Mouse (Mus musculus): ENCODE measurements around the gene Prnp. TPM values are rescaled to one million over a fixed set of nuclear protein-coding genes. Genes with fewer than 3 reads are reported as not detected.

The Prnp gene
- polyA plus RNA-seq, 1 experiment from 2014 or later, result 20.2 TPM

DNA sequence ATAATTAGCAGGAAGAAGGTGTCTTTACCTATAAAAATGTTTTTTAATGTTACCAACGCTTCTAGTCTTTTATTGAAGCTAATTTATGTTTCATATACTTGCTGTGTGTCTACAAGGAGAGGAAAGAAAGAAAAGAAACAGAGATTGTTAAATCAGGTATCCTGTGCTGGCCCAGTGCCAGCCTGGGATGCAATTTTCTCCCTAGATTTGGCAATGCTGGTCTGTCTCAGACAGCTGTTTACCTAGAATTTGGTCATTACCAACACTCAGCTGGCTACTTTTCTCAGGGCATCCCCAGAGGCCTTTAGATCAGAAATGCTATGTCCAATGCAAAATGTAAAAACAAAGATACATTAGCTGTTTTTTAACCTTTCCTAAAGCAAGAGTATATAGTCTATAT, 36.4 kb upstream of the Prnp start:
- ATAC-seq, result no peak
- H3K27me3 ChIP-seq (ENCODE audit: insufficient read depth, low read length), result no peaks in the 10 kb centered on the region
- WGBS (ENCODE audit: insufficient replicate concordance), result 63% methylated on average over 1 of the region's 1 CpGs
- H3K27ac ChIP-seq (ENCODE audit: low read depth), result no peak overlapping the region
- H3K4me2 ChIP-seq (ENCODE audit: low read depth, low read length), result no peak overlapping the region
- peak; percentile 64 for DNase-seq
- H3K4me1 ChIP-seq (ENCODE audit: insufficient read depth), result peaks cover 3% of the 10 kb centered on the region; the same call in 1 of the 2 replicates
- TF ChIP-seq CTCF (IDR thresholded peaks at IDR 0.05; ENCODE audit: low read depth) (no peak), EP300 (IDR thresholded peaks at IDR 0.05; ENCODE audit: low read depth) (no peak)
- H3K9me3 ChIP-seq (ENCODE audit: low read length), result peaks cover 2% of the 10 kb centered on the region; the same call in 1 of the 2 replicates
- H3K4me3 ChIP-seq (ENCODE audit: low read depth, low read length), result no peak overlapping the region
- H3K36me3 ChIP-seq (replicated peaks; ENCODE audit: insufficient read depth, low read length), result no peaks in the 10 kb centered on the region
- H3K9ac ChIP-seq (replicated peaks), result no peak overlapping the region

DNA sequence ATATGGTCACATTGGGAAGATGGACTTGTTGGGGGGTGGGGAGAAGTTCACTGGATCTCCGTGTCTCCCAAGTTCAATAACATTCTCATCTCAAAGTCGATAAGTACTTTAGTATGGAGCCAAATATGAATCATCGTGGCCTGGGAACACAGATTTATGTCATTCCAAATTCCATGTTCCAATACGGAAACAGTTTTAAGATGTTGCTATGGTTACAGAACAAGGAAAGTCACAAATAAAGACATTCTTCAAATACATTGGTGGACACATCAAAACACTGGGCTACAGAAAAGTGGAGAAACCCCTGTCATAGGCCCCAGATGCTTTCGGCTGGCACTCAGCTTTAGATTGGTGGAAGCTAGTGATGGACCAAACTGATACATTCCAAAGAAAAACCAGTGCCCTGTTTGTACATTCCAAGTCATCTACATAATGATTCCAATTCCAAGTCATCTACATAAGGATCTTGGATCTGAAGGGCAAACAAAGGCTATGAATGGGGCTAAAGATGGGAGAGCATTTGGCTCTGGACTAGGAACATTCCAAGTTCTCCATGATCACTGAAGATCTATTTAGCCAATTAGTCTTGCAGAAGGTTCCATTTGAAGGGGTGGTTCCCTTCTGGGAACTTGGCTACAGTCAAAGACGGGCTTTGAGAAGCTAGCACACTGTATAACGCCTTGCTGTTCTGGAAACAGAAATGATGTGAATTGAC, 33.0 kb upstream of the Prnp start:
- ATAC-seq (no peak), DNase-seq (no peak)
- Histone ChIP-seq H3K4me3 (ENCODE audit: low read depth, low read length) (no peak overlapping the region), H3K4me1 (ENCODE audit: insufficient read depth) (peaks cover 3% of the 10 kb centered on the region; the same call in 1 of the 2 replicates), H3K27me3 (ENCODE audit: insufficient read depth, low read length) (no peaks in the 10 kb centered on the region), H3K9ac (replicated peaks) (no peak overlapping the region), H3K9me3 (ENCODE audit: low read length) (peaks cover 2% of the 10 kb centered on the region; the same call in 1 of the 2 replicates), H3K36me3 (replicated peaks; ENCODE audit: insufficient read depth, low read length) (no peaks in the 10 kb centered on the region), H3K4me2 (ENCODE audit: low read depth, low read length) (no peak overlapping the region), H3K27ac (ENCODE audit: low read depth) (no peak overlapping the region)
- 85% methylated on average over 7 of the region's 7 CpGs for WGBS (ENCODE audit: insufficient replicate concordance)
- TF ChIP-seq EP300 (IDR thresholded peaks at IDR 0.05; ENCODE audit: low read depth), result no peak
- TF ChIP-seq CTCF (IDR thresholded peaks at IDR 0.05; ENCODE audit: low read depth), result no peak

DNA sequence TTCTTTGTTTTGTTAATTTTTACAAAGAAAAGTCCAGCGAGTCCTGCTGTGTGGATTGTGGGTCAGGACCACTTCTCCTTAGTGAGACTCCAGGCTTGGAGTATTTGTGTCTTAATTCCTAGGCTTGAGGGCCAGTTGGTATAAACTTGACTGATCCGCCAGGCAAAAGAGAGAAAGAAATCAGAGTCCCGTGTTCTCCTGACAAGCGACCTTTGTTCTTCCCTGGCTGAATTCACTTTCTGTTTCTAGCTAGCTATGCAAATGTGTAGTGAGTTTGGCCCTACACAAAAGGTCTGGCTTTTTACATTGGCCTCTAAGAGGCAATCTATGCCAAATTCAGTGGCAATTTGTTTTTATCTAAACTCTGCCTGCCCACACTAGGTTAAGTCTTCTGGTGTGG, 28.0 kb upstream of the Prnp start:
- Histone ChIP-seq H3K9ac (replicated peaks) (no peak overlapping the region), H3K27me3 (ENCODE audit: insufficient read depth, low read length) (no peaks in the 10 kb centered on the region), H3K36me3 (replicated peaks; ENCODE audit: insufficient read depth, low read length) (no peaks in the 10 kb centered on the region), H3K9me3 (ENCODE audit: low read length) (no peaks in the 10 kb centered on the region), H3K4me3 (ENCODE audit: low read depth, low read length) (no peak overlapping the region), H3K4me2 (ENCODE audit: low read depth, low read length) (no peak overlapping the region), H3K27ac (ENCODE audit: low read depth) (no peak overlapping the region), H3K4me1 (ENCODE audit: insufficient read depth) (no peaks in the 10 kb centered on the region)
- no peak for ATAC-seq
- no peak for TF ChIP-seq EP300 (IDR thresholded peaks at IDR 0.05; ENCODE audit: low read depth)
- no peak for TF ChIP-seq CTCF (IDR thresholded peaks at IDR 0.05; ENCODE audit: low read depth)
- 65% methylated on average over 4 of the region's 4 CpGs for WGBS (ENCODE audit: insufficient replicate concordance)
- no peak for DNase-seq

DNA sequence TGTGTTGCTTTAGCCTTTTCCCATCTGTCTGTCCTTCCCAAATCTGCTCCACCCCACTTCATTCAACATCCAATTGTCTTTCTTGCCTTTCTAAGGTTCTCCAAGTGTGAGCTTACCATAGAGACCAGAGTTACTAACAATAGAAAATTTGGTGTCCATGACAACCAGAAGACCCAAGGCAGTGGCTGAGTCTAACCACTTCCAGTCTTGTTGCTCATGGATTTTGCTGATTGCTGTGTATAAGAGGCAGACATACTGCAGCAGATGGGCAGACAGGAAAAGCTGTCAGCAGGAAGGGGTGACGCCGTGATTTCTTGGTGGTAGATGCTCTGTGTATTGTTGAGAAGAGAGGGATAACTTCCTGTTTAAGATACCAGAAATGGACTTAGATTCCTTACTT, 26.6 kb upstream of the Prnp start:
- no peaks in the 10 kb centered on the region for H3K36me3 ChIP-seq (replicated peaks; ENCODE audit: insufficient read depth, low read length)
- ATAC-seq (no peak), DNase-seq (no peak)
- no peak overlapping the region for H3K4me2 ChIP-seq (ENCODE audit: low read depth, low read length)
- no peak overlapping the region for H3K27ac ChIP-seq (ENCODE audit: low read depth)
- no peaks in the 10 kb centered on the region for H3K27me3 ChIP-seq (ENCODE audit: insufficient read depth, low read length)
- no peaks in the 10 kb centered on the region for H3K9me3 ChIP-seq (ENCODE audit: low read length)
- TF ChIP-seq CTCF (IDR thresholded peaks at IDR 0.05; ENCODE audit: low read depth), result no peak
- TF ChIP-seq EP300 (IDR thresholded peaks at IDR 0.05; ENCODE audit: low read depth), result no peak
- 38% methylated on average over 2 of the region's 2 CpGs for WGBS (ENCODE audit: insufficient replicate concordance)
- no peak overlapping the region for H3K4me3 ChIP-seq (ENCODE audit: low read depth, low read length)
- no peak overlapping the region for H3K9ac ChIP-seq (replicated peaks)
- H3K4me1 ChIP-seq (ENCODE audit: insufficient read depth), result no peaks in the 10 kb centered on the region

DNA sequence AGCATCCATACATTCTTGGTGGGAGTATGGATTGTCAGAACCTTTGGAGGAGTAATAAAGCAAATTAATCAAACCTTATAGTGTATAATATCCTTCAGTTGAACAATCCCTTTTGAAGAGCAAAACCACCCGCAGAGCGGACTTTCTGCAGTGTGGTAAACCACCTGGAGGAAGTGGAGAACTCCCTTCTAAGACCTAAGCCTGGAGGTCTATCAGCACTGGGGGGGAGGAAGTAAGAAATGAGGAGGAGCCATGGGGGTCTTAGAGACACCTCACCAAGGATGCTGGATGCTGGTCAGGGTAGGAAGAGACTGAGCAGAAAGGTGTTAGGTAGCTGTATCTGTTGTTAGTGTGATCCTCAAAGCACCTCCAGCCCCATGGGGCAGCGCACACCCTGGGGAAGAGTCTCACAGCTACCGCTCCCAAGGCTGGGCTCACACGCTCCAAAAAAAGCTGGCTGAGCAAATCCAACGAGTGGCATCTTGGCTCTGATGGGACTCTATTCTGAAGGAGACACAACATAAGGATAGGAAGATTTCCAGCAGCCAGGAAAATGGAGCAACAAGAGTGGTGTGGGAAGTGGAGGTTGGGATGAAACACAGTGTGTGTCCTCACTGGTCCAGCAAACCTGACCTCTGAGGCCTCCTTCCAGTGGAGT, 23.1 kb upstream of the Prnp start:
- H3K4me1 ChIP-seq (ENCODE audit: insufficient read depth), result 0 out of 2 replicates have a peak, but pooled peaks cover 5% of the 10 kb centered on the region
- 55% methylated on average over 6 of the region's 6 CpGs for WGBS (ENCODE audit: insufficient replicate concordance)
- no peaks in the 10 kb centered on the region for H3K36me3 ChIP-seq (replicated peaks; ENCODE audit: insufficient read depth, low read length)
- H3K27me3 ChIP-seq (ENCODE audit: insufficient read depth, low read length), result no peaks in the 10 kb centered on the region
- TF ChIP-seq CTCF (IDR thresholded peaks at IDR 0.05; ENCODE audit: low read depth), result no peak
- no peak for TF ChIP-seq EP300 (IDR thresholded peaks at IDR 0.05; ENCODE audit: low read depth)
- no peak overlapping the region for H3K27ac ChIP-seq (ENCODE audit: low read depth)
- no peak overlapping the region for H3K4me3 ChIP-seq (ENCODE audit: low read depth, low read length)
- H3K9me3 ChIP-seq (ENCODE audit: low read length), result no peaks in the 10 kb centered on the region
- no peak overlapping the region for H3K9ac ChIP-seq (replicated peaks)
- DNase-seq (no peak), ATAC-seq (no peak)
- no peak overlapping the region for H3K4me2 ChIP-seq (ENCODE audit: low read depth, low read length)

DNA sequence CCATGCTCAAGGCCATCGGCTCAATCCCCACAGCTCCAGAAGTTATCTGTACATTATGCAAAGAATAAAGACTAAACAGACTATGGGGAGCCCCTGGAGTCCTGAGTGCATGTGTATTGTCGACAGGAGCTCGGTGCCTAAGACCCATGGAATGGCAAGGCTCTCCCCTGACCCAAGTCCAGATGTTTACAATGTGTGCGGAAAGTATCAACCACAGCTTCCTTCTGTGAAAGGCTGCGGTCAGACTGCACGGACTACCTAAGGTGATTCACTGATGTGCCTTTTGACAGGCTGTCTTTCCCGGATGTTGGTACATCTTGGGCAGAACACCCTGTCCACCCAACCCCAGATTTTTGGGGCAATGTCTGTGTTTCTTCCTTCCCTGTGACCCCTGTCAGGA, 21.5 kb upstream of the Prnp start:
- ATAC-seq, result peak; percentile 45; the same call in 1 of the 2 replicates
- Histone ChIP-seq H3K9ac (replicated peaks) (no peak overlapping the region), H3K36me3 (replicated peaks; ENCODE audit: insufficient read depth, low read length) (no peaks in the 10 kb centered on the region), H3K4me3 (ENCODE audit: low read depth, low read length) (no peak overlapping the region), H3K4me2 (ENCODE audit: low read depth, low read length) (no peak overlapping the region), H3K27me3 (ENCODE audit: insufficient read depth, low read length) (0 out of 2 replicates have a peak, but pooled peaks cover 2% of the 10 kb centered on the region), H3K4me1 (ENCODE audit: insufficient read depth) (0 out of 2 replicates have a peak, but pooled peaks cover 5% of the 10 kb centered on the region), H3K27ac (ENCODE audit: low read depth) (no peak overlapping the region), H3K9me3 (ENCODE audit: low read length) (no peaks in the 10 kb centered on the region)
- DNase-seq, result no peak
- TF ChIP-seq CTCF (IDR thresholded peaks at IDR 0.05; ENCODE audit: low read depth) (no peak), EP300 (IDR thresholded peaks at IDR 0.05; ENCODE audit: low read depth) (0 out of 2 replicates have a peak, but pooled peaks have one; percentile 18)
- WGBS (ENCODE audit: insufficient replicate concordance), result 27% methylated on average over 7 of the region's 7 CpGs
